Mouse (Mus musculus) ES-Bruce4 (cell line): ENCODE data around the gene Get4.

ENCODE experiments used
- CTCF ChIP-seq: IDR thresholded peaks from one replicate; pipeline ENCODE4 v1.8.1; 2011; ENCODE audit warnings: low read depth, low read length
- EP300 ChIP-seq: IDR thresholded peaks from 2 replicates; pipeline ENCODE4 v1.6.1; 2011; ENCODE audit warnings: low read depth, low read length; ENCODE audit not compliant: insufficient read depth
- POLR2A ChIP-seq: IDR thresholded peaks from one replicate; pipeline ENCODE4 v1.8.1; 2011; ENCODE audit warnings: low read length; ENCODE audit not compliant: insufficient read depth

- no peak for TF ChIP-seq POLR2A
- no peak for TF ChIP-seq EP300
- no peak for TF ChIP-seq CTCF
These were observed 10.9 kb upstream of the Get4 start for GRCm38 (mm10) chr5:139241022-139241761.
